Mouse (Mus musculus): ENCODE results near the gene Olfr78. TPM values are rescaled to one million over a fixed set of nuclear protein-coding genes. Genes with fewer than 3 reads are reported as not detected.

The Olfr78 gene
- polyA plus RNA-seq (2014; fragmentation: Illumina TruSeq; extraction: RNeasy Lipid Tissue Mini Kit (QIAGEN cat#74804); ENCODE audit: low read depth, low replicate concordance) = 0.34 TPM

GRCm38 (mm10) chr7:102759266-102759665 is at the start of gene Olfr78, which contains the start of gene Olfr560:
TSS of gene Olfr78 (minus strand) at chr7:102759471.
TSS of gene Olfr560 (minus strand) at chr7:102759366.

DNA sequence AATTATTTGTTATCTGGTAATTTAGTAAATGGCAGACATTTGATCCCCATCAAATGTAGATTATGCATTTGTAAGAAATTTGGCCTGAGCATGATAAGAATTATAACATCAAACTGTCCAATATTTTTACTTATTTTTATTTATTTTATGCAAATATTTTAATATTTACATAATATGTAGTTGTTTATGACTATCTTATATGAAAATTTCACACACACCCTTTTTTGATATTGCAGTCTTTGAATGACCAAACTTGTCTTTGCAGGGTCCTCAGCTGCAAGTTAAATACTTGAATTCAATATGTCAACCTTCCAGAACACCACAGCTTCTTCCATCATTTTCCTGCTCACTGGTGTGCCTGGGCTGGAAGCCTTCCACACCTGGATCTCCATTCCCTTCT is 43.9 kb upstream of the Olfr78 start, which contains the start of gene Olfr564:
Olfr564 (plus strand) TSS at position 301 of the 400 bp plus-strand sequence.

DNA sequence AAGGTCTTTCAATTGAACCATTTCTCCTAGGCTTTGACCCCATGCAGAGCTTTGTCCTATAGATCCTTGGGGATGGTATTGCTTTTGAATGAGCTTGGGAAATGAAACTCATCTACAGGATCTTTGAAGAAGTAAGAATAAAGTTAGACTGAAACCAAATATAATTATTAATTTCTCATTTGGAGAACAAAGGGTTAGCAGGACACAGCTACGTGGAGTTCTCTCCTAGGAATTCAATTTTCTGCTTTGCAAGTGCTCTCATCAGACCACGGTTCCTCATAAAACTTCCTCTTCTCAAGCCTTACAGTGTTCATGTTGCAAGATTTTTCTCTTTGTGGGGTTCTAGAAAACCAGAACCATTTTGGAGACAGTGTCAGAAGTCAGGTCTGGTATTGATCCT is 11.7 kb upstream of the Olfr78 start, which contains the start of gene Olfr561:
Olfr561 (plus strand) TSS at position 301 of the 400 bp plus-strand sequence.

GRCm38 (mm10) chr7:102727391-102727790 is 31.9 kb downstream of the Olfr78 start, which contains the start of gene Olfr559:
TSS of gene Olfr559 (minus strand) at chr7:102727491.

GRCm38 (mm10) chr7:102718970-102719369 is 40.3 kb downstream of the Olfr78 start, which contains the start of gene Olfr33:
TSS of gene Olfr33 (minus strand) at chr7:102719070.

DNA sequence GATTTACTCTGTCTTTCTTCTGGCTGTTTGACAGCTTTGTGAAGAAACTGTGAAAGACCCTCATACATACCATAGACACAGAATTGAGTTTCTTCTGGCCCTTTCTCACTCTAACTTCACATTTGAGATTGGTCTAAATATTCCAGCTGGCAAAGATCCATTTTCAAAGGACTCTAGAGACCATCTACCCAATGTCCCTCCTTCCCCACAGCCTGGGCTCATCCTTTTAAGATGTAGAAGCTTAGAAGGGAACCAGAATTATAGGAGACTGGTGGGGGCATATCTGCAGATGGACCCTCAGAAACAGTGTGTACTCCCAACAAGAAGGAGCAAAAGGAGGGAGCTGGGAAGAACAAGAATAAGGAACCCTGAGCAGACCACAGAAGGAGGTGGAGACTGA is 57.4 kb downstream of the Olfr78 start, which contains the start of gene Olfr558:
Olfr558 (plus strand) TSS at position 301 of the 400 bp plus-strand sequence.

GRCm38 (mm10) chr7:102695358-102696125 is 63.7 kb downstream of the Olfr78 start, which contains the start of gene Olfr557:
TSS of gene Olfr557 (plus strand) at chr7:102695910.

Other genes with a start within 250 kb of the Olfr78 start
- not detected for gene Olfr547, start 224.7 kb downstream of the Olfr78 start, polyA plus RNA-seq (2014; fragmentation: Illumina TruSeq; extraction: RNeasy Lipid Tissue Mini Kit (QIAGEN cat#74804); ENCODE audit: low read depth, low replicate concordance)
- not detected for gene Olfr548-ps1, start 218.6 kb downstream of the Olfr78 start, polyA plus RNA-seq (2014; fragmentation: Illumina TruSeq; extraction: RNeasy Lipid Tissue Mini Kit (QIAGEN cat#74804); ENCODE audit: low read depth, low replicate concordance)
- gene Olfr549, start 209.6 kb downstream of the Olfr78 start, polyA plus RNA-seq (2014; fragmentation: Illumina TruSeq; extraction: RNeasy Lipid Tissue Mini Kit (QIAGEN cat#74804); ENCODE audit: low read depth, low replicate concordance) = not detected
- 1.1 TPM for gene Trim21, start 194.0 kb downstream of the Olfr78 start, polyA plus RNA-seq (2014; fragmentation: Illumina TruSeq; extraction: RNeasy Lipid Tissue Mini Kit (QIAGEN cat#74804); ENCODE audit: low read depth, low replicate concordance)
- gene Olfr550, start 188.0 kb downstream of the Olfr78 start, polyA plus RNA-seq (2014; fragmentation: Illumina TruSeq; extraction: RNeasy Lipid Tissue Mini Kit (QIAGEN cat#74804); ENCODE audit: low read depth, low replicate concordance) = not detected
- gene Olfr551, start 167.6 kb downstream of the Olfr78 start, polyA plus RNA-seq (2014; fragmentation: Illumina TruSeq; extraction: RNeasy Lipid Tissue Mini Kit (QIAGEN cat#74804); ENCODE audit: low read depth, low replicate concordance) = not detected
- not detected for gene Olfr552, start 161.7 kb downstream of the Olfr78 start, polyA plus RNA-seq (2014; fragmentation: Illumina TruSeq; extraction: RNeasy Lipid Tissue Mini Kit (QIAGEN cat#74804); ENCODE audit: low read depth, low replicate concordance)
- gene Olfr553, start 141.3 kb downstream of the Olfr78 start, polyA plus RNA-seq (2014; fragmentation: Illumina TruSeq; extraction: RNeasy Lipid Tissue Mini Kit (QIAGEN cat#74804); ENCODE audit: low read depth, low replicate concordance) = not detected
- not detected for gene Olfr554, start 121.0 kb downstream of the Olfr78 start, polyA plus RNA-seq (2014; fragmentation: Illumina TruSeq; extraction: RNeasy Lipid Tissue Mini Kit (QIAGEN cat#74804); ENCODE audit: low read depth, low replicate concordance)
- not detected for gene Olfr555, start 100.6 kb downstream of the Olfr78 start, polyA plus RNA-seq (2014; fragmentation: Illumina TruSeq; extraction: RNeasy Lipid Tissue Mini Kit (QIAGEN cat#74804); ENCODE audit: low read depth, low replicate concordance)
- gene Olfr556, start 94.6 kb downstream of the Olfr78 start, polyA plus RNA-seq (2014; fragmentation: Illumina TruSeq; extraction: RNeasy Lipid Tissue Mini Kit (QIAGEN cat#74804); ENCODE audit: low read depth, low replicate concordance) = not detected
- gene Trim68, start 72.1 kb downstream of the Olfr78 start, polyA plus RNA-seq (2014; fragmentation: Illumina TruSeq; extraction: RNeasy Lipid Tissue Mini Kit (QIAGEN cat#74804); ENCODE audit: low read depth, low replicate concordance) = 5.6 TPM
- gene Olfr557, start 63.6 kb downstream of the Olfr78 start, polyA plus RNA-seq (2014; fragmentation: Illumina TruSeq; extraction: RNeasy Lipid Tissue Mini Kit (QIAGEN cat#74804); ENCODE audit: low read depth, low replicate concordance) = not detected
- gene Olfr558, start 57.3 kb downstream of the Olfr78 start, polyA plus RNA-seq (2014; fragmentation: Illumina TruSeq; extraction: RNeasy Lipid Tissue Mini Kit (QIAGEN cat#74804); ENCODE audit: low read depth, low replicate concordance) = 0.48 TPM
- 0.08 TPM for gene Olfr33, start 40.4 kb downstream of the Olfr78 start, polyA plus RNA-seq (2014; fragmentation: Illumina TruSeq; extraction: RNeasy Lipid Tissue Mini Kit (QIAGEN cat#74804); ENCODE audit: low read depth, low replicate concordance)
- not detected for gene Olfr559, start 32.0 kb downstream of the Olfr78 start, polyA plus RNA-seq (2014; fragmentation: Illumina TruSeq; extraction: RNeasy Lipid Tissue Mini Kit (QIAGEN cat#74804); ENCODE audit: low read depth, low replicate concordance)
- not detected for gene Olfr560, start 105 bp downstream of the Olfr78 start, polyA plus RNA-seq (2014; fragmentation: Illumina TruSeq; extraction: RNeasy Lipid Tissue Mini Kit (QIAGEN cat#74804); ENCODE audit: low read depth, low replicate concordance)
- not detected for gene Olfr561, start 11.8 kb upstream of the Olfr78 start, polyA plus RNA-seq (2014; fragmentation: Illumina TruSeq; extraction: RNeasy Lipid Tissue Mini Kit (QIAGEN cat#74804); ENCODE audit: low read depth, low replicate concordance)
- gene Olfr564, start 44.0 kb upstream of the Olfr78 start, polyA plus RNA-seq (2014; fragmentation: Illumina TruSeq; extraction: RNeasy Lipid Tissue Mini Kit (QIAGEN cat#74804); ENCODE audit: low read depth, low replicate concordance) = not detected
- gene Olfr566, start 99.3 kb upstream of the Olfr78 start, polyA plus RNA-seq (2014; fragmentation: Illumina TruSeq; extraction: RNeasy Lipid Tissue Mini Kit (QIAGEN cat#74804); ENCODE audit: low read depth, low replicate concordance) = not detected
- 0.24 TPM for gene Olfr568, start 117.7 kb upstream of the Olfr78 start, polyA plus RNA-seq (2014; fragmentation: Illumina TruSeq; extraction: RNeasy Lipid Tissue Mini Kit (QIAGEN cat#74804); ENCODE audit: low read depth, low replicate concordance)
- gene Olfr569, start 131.4 kb upstream of the Olfr78 start, polyA plus RNA-seq (2014; fragmentation: Illumina TruSeq; extraction: RNeasy Lipid Tissue Mini Kit (QIAGEN cat#74804); ENCODE audit: low read depth, low replicate concordance) = not detected
- gene Olfr570, start 135.1 kb upstream of the Olfr78 start, polyA plus RNA-seq (2014; fragmentation: Illumina TruSeq; extraction: RNeasy Lipid Tissue Mini Kit (QIAGEN cat#74804); ENCODE audit: low read depth, low replicate concordance) = not detected
- not detected for gene Olfr571, start 158.1 kb upstream of the Olfr78 start, polyA plus RNA-seq (2014; fragmentation: Illumina TruSeq; extraction: RNeasy Lipid Tissue Mini Kit (QIAGEN cat#74804); ENCODE audit: low read depth, low replicate concordance)
- not detected for gene Olfr572, start 164.9 kb upstream of the Olfr78 start, polyA plus RNA-seq (2014; fragmentation: Illumina TruSeq; extraction: RNeasy Lipid Tissue Mini Kit (QIAGEN cat#74804); ENCODE audit: low read depth, low replicate concordance)
- not detected for gene Olfr573-ps1, start 183.1 kb upstream of the Olfr78 start, polyA plus RNA-seq (2014; fragmentation: Illumina TruSeq; extraction: RNeasy Lipid Tissue Mini Kit (QIAGEN cat#74804); ENCODE audit: low read depth, low replicate concordance)
- not detected for gene Olfr574, start 189.0 kb upstream of the Olfr78 start, polyA plus RNA-seq (2014; fragmentation: Illumina TruSeq; extraction: RNeasy Lipid Tissue Mini Kit (QIAGEN cat#74804); ENCODE audit: low read depth, low replicate concordance)
- gene Olfr575, start 199.3 kb upstream of the Olfr78 start, polyA plus RNA-seq (2014; fragmentation: Illumina TruSeq; extraction: RNeasy Lipid Tissue Mini Kit (QIAGEN cat#74804); ENCODE audit: low read depth, low replicate concordance) = not detected
- gene Olfr576, start 203.2 kb upstream of the Olfr78 start, polyA plus RNA-seq (2014; fragmentation: Illumina TruSeq; extraction: RNeasy Lipid Tissue Mini Kit (QIAGEN cat#74804); ENCODE audit: low read depth, low replicate concordance) = not detected
- gene Olfr577, start 216.5 kb upstream of the Olfr78 start, polyA plus RNA-seq (2014; fragmentation: Illumina TruSeq; extraction: RNeasy Lipid Tissue Mini Kit (QIAGEN cat#74804); ENCODE audit: low read depth, low replicate concordance) = not detected
- not detected for gene Olfr578, start 229.9 kb upstream of the Olfr78 start, polyA plus RNA-seq (2014; fragmentation: Illumina TruSeq; extraction: RNeasy Lipid Tissue Mini Kit (QIAGEN cat#74804); ENCODE audit: low read depth, low replicate concordance)